Mouse (Mus musculus) heart, embryonic 15.5 days (tissue): ENCODE measurements around the gene Gm5426. TPM values are rescaled to one million over a fixed set of nuclear protein-coding genes. Genes with fewer than 3 reads are reported as not detected.
"Not testable (repeated sequence)": the region's sequence is repeated elsewhere in the genome, so short reads cannot be mapped to it uniquely, and the experiment has no call there.

Source experiments
- ATAC-seq: fragments of 200-750 bp; cut with Nextera tagmentation; replicated peaks from 2 replicates; pipeline ENCODE4 v1.8.0; 2017; ENCODE audit warnings: low read depth, moderate TSS enrichment; ENCODE audit not compliant: insufficient number of reproducible peaks, insufficient read depth, low FRiP score
- H3K27ac ChIP-seq: fragments of 300-500 bp; sonication (generic); 2 replicates; pipeline ENCODE4 v1.5.1; 2015; ENCODE audit warnings: mild to moderate bottlenecking, inconsistent platforms
- H3K27me3 ChIP-seq: fragments of 300-500 bp; sonication (generic); 2 replicates; pipeline ENCODE4 v1.6.1; 2015; ENCODE audit warnings: inconsistent platforms
- H3K36me3 ChIP-seq: fragments of 300-500 bp; sonication (generic); 2 replicates; pipeline ENCODE4 v1.6.1; 2015; ENCODE audit warnings: mild to moderate bottlenecking, inconsistent platforms
- H3K4me1 ChIP-seq: fragments of 300-500 bp; sonication (generic); replicated peaks from 2 replicates; pipeline ENCODE4 v1.6.1; 2015; ENCODE audit warnings: inconsistent platforms
- H3K4me2 ChIP-seq: fragments of 300-500 bp; sonication (generic); 2 replicates; pipeline ENCODE4 v1.6.1; 2015; ENCODE audit warnings: inconsistent platforms, mild to moderate bottlenecking, moderate library complexity
- H3K4me3 ChIP-seq: fragments of 300-500 bp; sonication (generic); 2 replicates; pipeline ENCODE4 v1.5.1; 2015; ENCODE audit warnings: mild to moderate bottlenecking, inconsistent platforms
- H3K9ac ChIP-seq: fragments of 300-500 bp; sonication (generic); 2 replicates; pipeline ENCODE4 v1.6.1; 2015; ENCODE audit warnings: mild to moderate bottlenecking, inconsistent platforms
- H3K9me3 ChIP-seq: fragments of 300-500 bp; sonication (generic); replicated peaks from 2 replicates; pipeline ENCODE4 v1.6.1; 2016; ENCODE audit warnings: inconsistent platforms
- WGBS: fragments of 180-500 bp; shearing (Covaris S2); methylation state at CpG from one replicate; pipeline ENCODE4 v1.1.7; 2015; ENCODE audit warnings: mixed read lengths; 5-methylcytosine and 5-hydroxymethylcytosine counted together
- polyA plus RNA-seq: library from polyadenylated mRNA; unstranded; fragments of >200 nt; fragmentation: Nextera tagmentation; extraction: Ambion mirVana; gene quantifications from 2 replicates; pipeline ENCODE4 v1.2.1, GENCODE M21; 2015

Gm5426 gene
- not detected in 2 replicates for polyA plus RNA-seq

- WGBS: 88% methylated on average over 6 of the region's 6 CpGs
- H3K36me3 ChIP-seq, H3K27me3 ChIP-seq, H3K4me2 ChIP-seq, ATAC-seq, H3K4me1 ChIP-seq, H3K27ac ChIP-seq, H3K9ac ChIP-seq, H3K4me3 ChIP-seq, H3K9me3 ChIP-seq: not testable (repeated sequence)
These were observed at the start of gene Gm5426 for GRCm38 (mm10) chr10:96136451-96136850. Gene Gm5426, plus strand, starts transcription at chr10:96136603.

GRCm38 (mm10) chr10:96089744-96090143 is 46.7 kb upstream of the Gm5426 start:
- Histone ChIP-seq H3K4me3 (no peak overlapping the region), H3K27me3 (no peaks in the 10 kb centered on the region), H3K4me2 (no peak overlapping the region), H3K9me3 (no peaks in the 10 kb centered on the region), H3K4me1 (peaks cover 3% of the 10 kb centered on the region; the same call in 1 of the 2 replicates), H3K27ac (no peak overlapping the region), H3K9ac (no peak overlapping the region), H3K36me3 (no peaks in the 10 kb centered on the region)
- 67% methylated on average over 1 of the region's 1 CpGs for WGBS
- no peak for ATAC-seq

- Histone ChIP-seq H3K9ac (no peak overlapping the region), H3K36me3 (no peaks in the 10 kb centered on the region), H3K27ac (no peak overlapping the region), H3K4me1 (peaks cover 3% of the 10 kb centered on the region; the same call in 1 of the 2 replicates), H3K27me3 (no peaks in the 10 kb centered on the region), H3K4me3 (no peak overlapping the region), H3K9me3 (no peaks in the 10 kb centered on the region), H3K4me2 (no peak overlapping the region)
- ATAC-seq: no peak
- 75% methylated on average over 3 of the region's 3 CpGs for WGBS
These were observed 46.0 kb upstream of the Gm5426 start for GRCm38 (mm10) chr10:96090388-96090787.

- H3K27me3 ChIP-seq: no peaks in the 10 kb centered on the region
- no peak overlapping the region for H3K9ac ChIP-seq
- no peaks in the 10 kb centered on the region for H3K36me3 ChIP-seq
- H3K9me3 ChIP-seq: no peaks in the 10 kb centered on the region
- no peak for ATAC-seq
- H3K27ac ChIP-seq: no peak overlapping the region
- H3K4me3 ChIP-seq: no peak overlapping the region
- peaks cover 3% of the 10 kb centered on the region; the same call in 1 of the 2 replicates for H3K4me1 ChIP-seq
- 22% methylated on average over 2 of the region's 2 CpGs for WGBS
- no peak overlapping the region for H3K4me2 ChIP-seq
These were observed 42.4 kb upstream of the Gm5426 start for GRCm38 (mm10) chr10:96093890-96094531.

- no peak for ATAC-seq
- H3K4me1 ChIP-seq: peaks cover 3% of the 10 kb centered on the region; the same call in 1 of the 2 replicates
- no peak overlapping the region for H3K4me2 ChIP-seq
- no peak overlapping the region for H3K4me3 ChIP-seq
- H3K27ac ChIP-seq: no peak overlapping the region
- no peaks in the 10 kb centered on the region for H3K36me3 ChIP-seq
- 73% methylated on average over 2 of the region's 2 CpGs for WGBS
- no peaks in the 10 kb centered on the region for H3K9me3 ChIP-seq
- H3K9ac ChIP-seq: no peak overlapping the region
- no peaks in the 10 kb centered on the region for H3K27me3 ChIP-seq
These were observed 41.8 kb upstream of the Gm5426 start for GRCm38 (mm10) chr10:96094559-96094958.

GRCm38 (mm10) chr10:96096730-96097129 is 39.7 kb upstream of the Gm5426 start:
- H3K4me3 ChIP-seq: no peak overlapping the region
- no peak overlapping the region for H3K9ac ChIP-seq
- no peak overlapping the region for H3K27ac ChIP-seq
- no peak overlapping the region for H3K4me2 ChIP-seq
- no peaks in the 10 kb centered on the region for H3K9me3 ChIP-seq
- WGBS: 81% methylated on average over 7 of the region's 7 CpGs
- H3K36me3 ChIP-seq: no peaks in the 10 kb centered on the region
- H3K27me3 ChIP-seq: no peaks in the 10 kb centered on the region
- peaks cover 3% of the 10 kb centered on the region; the same call in 1 of the 2 replicates for H3K4me1 ChIP-seq
- ATAC-seq: no peak

GRCm38 (mm10) chr10:96101035-96101434 is 35.4 kb upstream of the Gm5426 start:
- WGBS: 80% methylated on average over 4 of the region's 4 CpGs
- ATAC-seq: no peak
- Histone ChIP-seq H3K9me3 (no peaks in the 10 kb centered on the region), H3K27me3 (no peaks in the 10 kb centered on the region), H3K27ac (no peak overlapping the region), H3K4me1 (no peaks in the 10 kb centered on the region), H3K4me2 (no peak overlapping the region), H3K9ac (no peak overlapping the region), H3K36me3 (no peaks in the 10 kb centered on the region), H3K4me3 (no peak overlapping the region)

GRCm38 (mm10) chr10:96104158-96104557 is 32.2 kb upstream of the Gm5426 start:
- Histone ChIP-seq H3K9ac (no peak overlapping the region), H3K4me3 (no peak overlapping the region), H3K27me3 (no peaks in the 10 kb centered on the region), H3K4me1 (no peaks in the 10 kb centered on the region), H3K9me3 (no peaks in the 10 kb centered on the region), H3K4me2 (no peak overlapping the region), H3K36me3 (no peaks in the 10 kb centered on the region), H3K27ac (no peak overlapping the region)
- 38% methylated on average over 3 of the region's 3 CpGs for WGBS
- ATAC-seq: no peak

- 75% methylated on average over 4 of the region's 4 CpGs for WGBS
- ATAC-seq: no peak
- H3K9ac ChIP-seq: no peak overlapping the region
- H3K27ac ChIP-seq: no peak overlapping the region
- no peaks in the 10 kb centered on the region for H3K27me3 ChIP-seq
- H3K36me3 ChIP-seq: no peaks in the 10 kb centered on the region
- H3K4me3 ChIP-seq: no peak overlapping the region
- no peaks in the 10 kb centered on the region for H3K9me3 ChIP-seq
- no peaks in the 10 kb centered on the region for H3K4me1 ChIP-seq
- no peak overlapping the region for H3K4me2 ChIP-seq
These were observed 31.8 kb upstream of the Gm5426 start for GRCm38 (mm10) chr10:96104624-96105023.

- ATAC-seq: no peak
- WGBS: 79% methylated on average over 2 of the region's 2 CpGs
These were observed 31.3 kb upstream of the Gm5426 start for GRCm38 (mm10) chr10:96105124-96105523.

GRCm38 (mm10) chr10:96106972-96107720 is 29.3 kb upstream of the Gm5426 start:
- Histone ChIP-seq H3K4me2 (no peak overlapping the region), H3K36me3 (no peaks in the 10 kb centered on the region), H3K4me3 (no peak overlapping the region), H3K9ac (no peak overlapping the region), H3K27me3 (no peaks in the 10 kb centered on the region), H3K4me1 (no peaks in the 10 kb centered on the region), H3K9me3 (no peaks in the 10 kb centered on the region), H3K27ac (no peak overlapping the region)
- ATAC-seq: no peak
- WGBS: 52% methylated on average over 4 of the region's 4 CpGs

More at GRCm38 (mm10) chr10:96105124-96105523, 31.3 kb upstream of the Gm5426 start:
- Histone ChIP-seq H3K36me3 (no peaks in the 10 kb centered on the region), H3K27ac (no peak overlapping the region), H3K9ac (no peak overlapping the region), H3K4me1 (no peaks in the 10 kb centered on the region), H3K4me3 (no peak overlapping the region), H3K9me3 (no peaks in the 10 kb centered on the region), H3K4me2 (no peak overlapping the region), H3K27me3 (no peaks in the 10 kb centered on the region)
